Mouse (Mus musculus) cerebellum, adult 9-10 months (tissue): Measurements from ENCODE around the gene Nps.
A peak's percentile ranks its signal among the peaks of the same experiment; 100 is the strongest.
"Not testable (repeated sequence)": the region's sequence is repeated elsewhere in the genome, so short reads cannot be mapped to it uniquely, and the experiment has no call there.

ENCODE experiments used
- DNase-seq: peaks from one replicate; pipeline ENCODE4 v3.0.0; 2022

Nps gene

GRCm38 (mm10) chr7:135258053-135258753, at the start of gene Nps:
Gene Nps (plus strand): TSS chr7:135258703.
- not testable (repeated sequence) for DNase-seq

- DNase-seq, result no peak
Measured at GRCm38 (mm10) chr7:135208947-135209567, 49.4 kb upstream of the Nps start.

- no peak for DNase-seq
Measured at GRCm38 (mm10) chr7:135210296-135210695, 48.2 kb upstream of the Nps start.

- DNase-seq, result no peak
Measured at GRCm38 (mm10) chr7:135210831-135211230, 47.7 kb upstream of the Nps start.

GRCm38 (mm10) chr7:135212505-135212904, 46.0 kb upstream of the Nps start:
- DNase-seq, result no peak

GRCm38 (mm10) chr7:135221475-135221874, 37.0 kb upstream of the Nps start:
- no peak for DNase-seq

- DNase-seq, result no peak
Measured at GRCm38 (mm10) chr7:135226021-135226420, 32.5 kb upstream of the Nps start.

GRCm38 (mm10) chr7:135237152-135237551, 21.4 kb upstream of the Nps start:
- DNase-seq, result no peak

- DNase-seq, result no peak
Measured at GRCm38 (mm10) chr7:135239441-135239840, 19.1 kb upstream of the Nps start.

- DNase-seq, result no peak
Measured at GRCm38 (mm10) chr7:135240006-135240405, 18.5 kb upstream of the Nps start.

- no peak for DNase-seq
Measured at GRCm38 (mm10) chr7:135240636-135241035, 17.9 kb upstream of the Nps start.

- DNase-seq, result peak; percentile 4
Measured at GRCm38 (mm10) chr7:135244171-135244880, 14.2 kb upstream of the Nps start.

GRCm38 (mm10) chr7:135246386-135246785, 12.1 kb upstream of the Nps start:
- no peak for DNase-seq

- no peak for DNase-seq
Measured at GRCm38 (mm10) chr7:135253249-135253648, 5.3 kb upstream of the Nps start.

- no peak for DNase-seq
Measured at GRCm38 (mm10) chr7:135254423-135254822, 4.1 kb upstream of the Nps start.

- no peak for DNase-seq
Measured at GRCm38 (mm10) chr7:135271011-135271410, 12.5 kb downstream of the Nps start.

GRCm38 (mm10) chr7:135283212-135283611, 24.7 kb downstream of the Nps start:
- DNase-seq, result no peak

GRCm38 (mm10) chr7:135289976-135290375, 31.5 kb downstream of the Nps start:
- DNase-seq, result no peak

GRCm38 (mm10) chr7:135291646-135292236, 33.2 kb downstream of the Nps start:
- DNase-seq, result no peak

GRCm38 (mm10) chr7:135294498-135294897, 36.0 kb downstream of the Nps start:
- DNase-seq, result no peak

- DNase-seq, result no peak
Measured at GRCm38 (mm10) chr7:135304496-135304895, 46.0 kb downstream of the Nps start.
